Comparison of ENCODE assay signal across 15 mouse cellular contexts in genomic region chr14:119109776-119110218, GRCm38 (mm10). TPM values are rescaled to one million over a fixed set of nuclear protein-coding genes. Genes with fewer than 3 reads are reported as not detected.
DNase-seq lines count a peak whose midpoint lies in the region; ATAC-seq lines count a peak whose summit lies in the region.
"Had no signal": no experiment of that assay in that cellular context is flagged by ENCODE, and none has a peak within 500 bp of the region (broad histone marks: within the 10 kb centered on the region; RNA-seq: fewer than 3 reads in every experiment).

No protein-coding gene starts in this region.

- no peaks in the 10 kb centered on the region for H3K27me3 ChIP-seq in forebrain, embryonic 12.5 days
- no peaks in the 10 kb centered on the region for H3K27me3 ChIP-seq in forebrain, embryonic 11.5 days (ENCODE audit: control insufficient read depth, insufficient read depth, low read length)
- H3K27me3 ChIP-seq in limb, embryonic 11.5 days (ENCODE audit: control insufficient read depth, insufficient read depth, low read length): no peaks in the 10 kb centered on the region
- no peaks in the 10 kb centered on the region for H3K27me3 ChIP-seq in limb, embryonic 10.5 days (ENCODE audit: low read depth, poor library complexity, severe bottlenecking)
- H3K27me3 ChIP-seq: heart, embryonic 15.5 days had no signal

- H3K9me3 ChIP-seq in forebrain, embryonic 12.5 days: no peaks in the 10 kb centered on the region
- H3K9me3 ChIP-seq in forebrain, embryonic 11.5 days (ENCODE audit: control insufficient read depth, low read length): no peaks in the 10 kb centered on the region
- H3K9me3 ChIP-seq in limb, embryonic 11.5 days (ENCODE audit: control insufficient read depth, low read length): no peaks in the 10 kb centered on the region
- no peaks in the 10 kb centered on the region for H3K9me3 ChIP-seq in limb, embryonic 10.5 days (replicated peaks)
- H3K9me3 ChIP-seq: heart, embryonic 15.5 days had no signal

- H3K4me1 ChIP-seq in forebrain, embryonic 12.5 days: no peaks in the 10 kb centered on the region
- H3K4me1 ChIP-seq in forebrain, embryonic 11.5 days (replicated peaks; ENCODE audit: control insufficient read depth, insufficient read depth, low read length): no peaks in the 10 kb centered on the region
- no peaks in the 10 kb centered on the region for H3K4me1 ChIP-seq in limb, embryonic 11.5 days (ENCODE audit: control insufficient read depth, insufficient read depth, low read length)
- H3K4me1 ChIP-seq in limb, embryonic 10.5 days: no peaks in the 10 kb centered on the region
- H3K4me1 ChIP-seq: heart, embryonic 15.5 days had no signal

- H3K9ac ChIP-seq in forebrain, embryonic 12.5 days: no peak overlapping the region
- no peak overlapping the region for H3K9ac ChIP-seq in forebrain, embryonic 11.5 days (ENCODE audit: low read length)
- H3K9ac ChIP-seq in limb, embryonic 11.5 days (ENCODE audit: low read length): no peak overlapping the region
- H3K9ac ChIP-seq: heart, embryonic 15.5 days had no signal

- 0 out of 2 replicates have a peak, but pooled peaks have one; percentile 11 for ATAC-seq in forebrain, embryonic 12.5 days (ENCODE audit: low FRiP score)
- ATAC-seq in forebrain, embryonic 11.5 days (replicated peaks; ENCODE audit: low FRiP score): no peak
- peak; percentile 62; the same call in 1 of the 2 replicates for ATAC-seq in limb, embryonic 11.5 days (ENCODE audit: insufficient number of reproducible peaks, low FRiP score, low TSS enrichment, low read depth)

- 87% methylated on average over 3 of the region's 3 CpGs for WGBS in forebrain, embryonic 12.5 days
- WGBS in forebrain, embryonic 11.5 days: 87% methylated on average over 3 of the region's 3 CpGs
- 88% methylated on average over 3 of the region's 3 CpGs for WGBS in limb, embryonic 11.5 days
- WGBS in limb, embryonic 10.5 days: 89% methylated on average over 3 of the region's 3 CpGs

- H3K36me3 ChIP-seq in forebrain, embryonic 12.5 days (replicated peaks): no peaks in the 10 kb centered on the region
- H3K36me3 ChIP-seq in forebrain, embryonic 11.5 days (ENCODE audit: control insufficient read depth, insufficient read depth, low read length): no peaks in the 10 kb centered on the region
- H3K36me3 ChIP-seq in limb, embryonic 11.5 days (ENCODE audit: control insufficient read depth, insufficient read depth, low read length): no peaks in the 10 kb centered on the region
- H3K36me3 ChIP-seq in limb, embryonic 10.5 days: no peaks in the 10 kb centered on the region
- H3K36me3 ChIP-seq: heart, embryonic 15.5 days had no signal

- no peak overlapping the region for H3K4me2 ChIP-seq in forebrain, embryonic 12.5 days
- no peak overlapping the region for H3K4me2 ChIP-seq in forebrain, embryonic 11.5 days (ENCODE audit: low read depth, low read length, severe bottlenecking)
- H3K4me2 ChIP-seq in limb, embryonic 11.5 days (ENCODE audit: low read depth, severe bottlenecking): no peak overlapping the region
- H3K4me2 ChIP-seq: heart, embryonic 15.5 days had no signal

- DNase-seq in forebrain, embryonic 11.5 days (ENCODE audit: low spot score): no peak
- DNase-seq in limb, embryonic 11.5 days (ENCODE audit: low spot score): no peak
- DNase-seq in limb, embryonic 10.5 days (ENCODE audit: low spot score): no peak
- DNase-seq in testis, postnatal 10 days (ENCODE audit: low spot score): peak; percentile 42
- DNase-seq in testis, postnatal 14 days (ENCODE audit: low spot score): no peak
- no peak for DNase-seq in thymus, postnatal 36 days
- DNase-seq in adrenal gland, adult 18-20 months (ENCODE audit: low spot score in 2 of 2): no peak
- DNase-seq: adrenal gland, adult 8-10 months; B cell, adult 2 months; embryo, embryonic 11 days; gastrocnemius, postnatal 25 days; kidney, adult 11 months; layer of hippocampus, adult 9-11 months had no signal

- no peak overlapping the region for H3K4me3 ChIP-seq in forebrain, embryonic 12.5 days (replicated peaks)
- no peak overlapping the region for H3K4me3 ChIP-seq in forebrain, embryonic 11.5 days (ENCODE audit: low read depth, low read length)
- no peak overlapping the region for H3K4me3 ChIP-seq in limb, embryonic 11.5 days (ENCODE audit: low read depth, low read length)
- no peak overlapping the region for H3K4me3 ChIP-seq in limb, embryonic 10.5 days
- H3K4me3 ChIP-seq: heart, embryonic 15.5 days had no signal

- no peak overlapping the region for H3K27ac ChIP-seq in forebrain, embryonic 12.5 days
- H3K27ac ChIP-seq in forebrain, embryonic 11.5 days (ENCODE audit: low read depth, low read length): no peak overlapping the region
- no peak overlapping the region for H3K27ac ChIP-seq in limb, embryonic 11.5 days (replicated peaks; ENCODE audit: low read depth, low read length)
- H3K27ac ChIP-seq in limb, embryonic 10.5 days: no peak overlapping the region
- H3K27ac ChIP-seq: heart, embryonic 15.5 days had no signal

RNA-seq across cellular contexts. Expression of gene Uggt2, which starts 10.6 kb away (rescaled TPM):
- 20.4 and 25.8 TPM in 2 replicates for polyA plus RNA-seq in forebrain, embryonic 12.5 days (2016; fragmentation: Nextera tagmentation; extraction: Ambion mirVana)
- polyA plus RNA-seq in forebrain, embryonic 11.5 days (2014; fragmentation: Nextera tagmentation; extraction: Ambion mirVana): 16.5 and 23.9 TPM in 2 replicates
- 18.2 and 20.9 TPM in 2 replicates for polyA plus RNA-seq in limb, embryonic 11.5 days (2014; fragmentation: Nextera tagmentation; extraction: Ambion mirVana)
- polyA plus RNA-seq in limb, embryonic 10.5 days (2016; fragmentation: Nextera tagmentation; extraction: Ambion mirVana): 11.8 and 18.6 TPM in 2 replicates
- total RNA-seq in adrenal gland, adult 18-20 months (2021): 10 to 100 TPM; 10.6 to 12.3 TPM

RNA-seq across cellular contexts. Expression of gene Hs6st3, which starts 28.3 kb away (rescaled TPM):
- 0.19 and 0.32 TPM in 2 replicates for polyA plus RNA-seq in forebrain, embryonic 12.5 days (2016; fragmentation: Nextera tagmentation; extraction: Ambion mirVana)
- not detected in 2 replicates for polyA plus RNA-seq in forebrain, embryonic 11.5 days (2014; fragmentation: Nextera tagmentation; extraction: Ambion mirVana)
- 0.17 TPM in 1 of 2 replicates, not detected in the other for polyA plus RNA-seq in limb, embryonic 11.5 days (2014; fragmentation: Nextera tagmentation; extraction: Ambion mirVana)
- polyA plus RNA-seq in limb, embryonic 10.5 days (2016; fragmentation: Nextera tagmentation; extraction: Ambion mirVana): 0.16 TPM in 1 of 2 replicates, not detected in the other
- under 1 TPM; 0.36 to 0.90 TPM for total RNA-seq in adrenal gland, adult 18-20 months (2021)
- total RNA-seq: gastrocnemius, postnatal 25 days had no signal
